Mouse (Mus musculus): Measurements from ENCODE around the gene Ssna1. TPM values are rescaled to one million over a fixed set of nuclear protein-coding genes. Genes with fewer than 3 reads are reported as not detected.

The Ssna1 gene
- polyA plus RNA-seq, 1 experiment, result 56.3 TPM

DNA sequence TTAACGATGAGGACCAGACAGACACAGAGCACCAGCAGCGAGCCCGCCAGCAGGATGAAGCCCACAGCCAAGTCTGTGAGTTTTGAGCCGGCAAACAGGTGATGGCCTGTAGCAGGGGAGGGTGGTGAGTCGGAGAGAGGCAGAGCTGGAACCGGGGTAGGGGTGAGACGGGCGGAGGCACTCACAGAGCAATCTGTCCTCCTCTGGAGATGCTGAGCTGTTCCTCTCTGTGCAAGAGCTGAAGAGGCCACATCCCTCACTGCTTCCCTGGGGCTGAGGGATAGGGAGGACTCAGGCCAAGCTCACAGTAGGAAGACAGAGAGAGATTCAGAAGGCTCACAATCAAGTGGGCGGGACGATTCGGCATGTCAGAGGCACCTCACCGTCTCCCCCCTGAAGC lies 41.2 kb downstream of the Ssna1 start:
- DNase-seq (ENCODE audit: low read depth), result no peak

DNA sequence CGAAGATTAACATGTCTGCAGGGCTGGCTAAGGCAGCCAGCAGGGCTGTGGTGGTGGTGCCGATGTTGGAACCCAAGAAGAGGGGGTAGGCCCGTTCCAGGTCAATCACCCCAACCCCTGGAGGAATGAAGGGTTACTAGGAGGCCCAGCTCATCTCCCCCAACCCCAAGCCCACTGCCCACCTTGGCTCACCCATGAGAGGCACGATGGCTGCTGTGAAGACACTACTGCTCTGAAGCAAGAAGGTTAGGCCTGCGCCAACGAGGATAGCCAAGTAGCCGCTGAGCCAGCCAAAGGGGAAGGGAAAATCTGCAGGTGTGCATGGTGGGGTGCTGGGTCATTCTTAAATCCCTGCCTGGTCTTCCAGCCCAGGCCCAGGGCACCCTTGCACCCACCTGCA lies 41.7 kb downstream of the Ssna1 start:
- no peak for DNase-seq (ENCODE audit: low read depth)

DNA sequence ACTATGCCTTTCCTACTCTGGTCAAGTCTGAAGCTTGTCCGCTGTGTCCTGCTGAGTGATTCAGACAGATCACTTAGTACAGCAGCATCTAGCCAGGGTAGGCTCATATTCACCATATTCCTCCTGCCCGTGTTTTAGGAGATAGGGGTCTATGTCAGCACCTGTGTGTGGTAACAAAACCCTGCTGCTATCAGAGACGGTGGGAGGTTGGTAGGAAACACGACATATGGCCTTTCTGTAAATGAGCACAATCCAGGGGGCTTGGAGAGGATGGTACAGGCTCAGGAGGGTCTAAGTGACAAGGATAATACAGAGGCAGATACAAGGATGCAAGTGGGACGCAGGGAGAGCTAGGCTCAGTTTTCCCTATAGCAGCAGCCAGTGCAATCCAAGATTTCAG lies 42.7 kb downstream of the Ssna1 start:
- DNase-seq (ENCODE audit: low read depth), result no peak

DNA sequence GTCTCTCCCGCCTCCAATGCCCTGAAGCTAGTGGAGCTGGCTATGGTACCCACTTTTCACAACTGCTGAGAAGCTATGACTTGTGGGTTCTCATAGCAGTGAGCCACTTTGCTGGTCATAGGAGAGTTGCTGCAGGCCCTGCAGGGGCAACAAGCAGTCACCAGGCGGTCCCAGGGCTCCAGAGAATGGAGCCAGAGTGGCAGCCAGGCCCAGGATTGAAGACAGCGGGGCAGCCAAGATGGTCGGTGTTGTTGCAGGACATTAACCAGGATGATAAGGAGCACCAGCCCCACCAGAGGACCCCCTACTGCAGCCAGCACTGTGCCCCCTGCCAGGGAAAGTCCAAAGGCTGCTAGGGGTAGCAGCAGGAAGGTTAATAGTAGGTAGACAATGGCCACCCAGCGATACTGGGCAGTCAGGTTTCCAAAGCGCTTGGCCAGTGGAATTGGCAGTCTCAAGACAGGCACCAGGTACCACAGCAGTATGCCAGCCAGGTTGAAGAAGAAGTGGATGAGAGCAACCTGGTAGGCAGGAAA lies 43.2 kb downstream of the Ssna1 start:
- no peak for DNase-seq (ENCODE audit: low read depth)

DNA sequence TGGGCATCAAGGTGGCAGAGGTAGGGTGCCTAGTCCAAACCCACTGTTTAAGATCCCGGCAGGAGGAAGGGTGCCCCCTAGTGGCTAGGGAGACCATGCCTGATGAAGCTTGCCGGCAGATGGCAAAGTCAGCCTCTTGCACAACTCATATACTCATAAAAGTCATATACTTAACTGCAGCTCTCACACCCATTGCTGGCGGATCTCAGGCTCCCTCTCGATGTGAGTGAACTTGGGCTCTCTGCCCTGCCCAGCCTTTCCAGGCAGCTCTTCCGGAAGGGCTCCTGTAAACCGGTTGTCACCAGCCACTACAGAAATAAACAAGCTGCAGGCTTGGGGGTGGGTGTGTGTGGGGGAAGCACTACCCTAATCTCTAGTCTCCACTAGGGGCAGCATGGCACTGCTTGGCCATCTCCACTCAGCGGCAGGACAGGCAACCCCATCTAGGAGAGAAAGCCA lies 43.8 kb downstream of the Ssna1 start:
- DNase-seq (ENCODE audit: low read depth), result no peak

DNA sequence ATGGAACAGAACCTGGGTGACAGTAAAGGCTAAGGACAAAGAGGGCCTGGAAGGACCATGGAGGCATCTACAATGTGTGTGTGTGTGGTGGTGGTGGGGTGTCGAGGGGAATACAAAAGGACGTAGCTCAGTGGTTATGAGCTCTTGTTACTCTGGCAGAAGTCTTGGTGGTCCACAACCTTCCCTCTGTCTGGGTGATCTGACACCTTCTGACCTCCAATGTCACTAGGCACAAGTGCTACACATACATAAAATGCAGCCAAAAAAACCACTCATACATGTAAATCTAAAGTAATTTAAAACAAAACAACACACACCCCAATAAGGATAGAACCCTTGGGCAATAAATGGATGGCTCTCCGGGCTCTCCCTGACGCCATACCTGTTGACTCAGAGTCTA lies 44.8 kb downstream of the Ssna1 start:
- no peak for DNase-seq (ENCODE audit: low read depth)

DNA sequence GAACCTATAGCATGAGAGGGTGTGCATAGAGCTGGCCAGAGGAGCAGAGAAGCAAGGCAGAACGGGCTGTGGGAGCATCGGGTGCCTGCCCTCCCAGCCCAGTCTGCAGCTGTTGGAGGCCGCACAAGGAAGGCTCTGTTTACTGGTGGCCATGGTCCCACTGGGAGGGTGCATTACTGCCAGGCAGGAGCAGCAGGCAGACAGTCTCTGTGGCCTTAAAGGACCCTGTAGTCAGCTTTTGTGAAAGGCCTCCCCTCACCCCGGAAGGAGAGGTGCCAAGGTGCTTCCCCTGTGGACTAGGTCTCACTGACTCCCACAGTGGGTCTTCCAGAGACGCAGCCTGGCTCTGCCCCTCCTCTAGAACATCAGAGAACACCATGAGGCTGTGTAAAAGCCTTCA lies 45.4 kb downstream of the Ssna1 start:
- DNase-seq (ENCODE audit: low read depth), result no peak

DNA sequence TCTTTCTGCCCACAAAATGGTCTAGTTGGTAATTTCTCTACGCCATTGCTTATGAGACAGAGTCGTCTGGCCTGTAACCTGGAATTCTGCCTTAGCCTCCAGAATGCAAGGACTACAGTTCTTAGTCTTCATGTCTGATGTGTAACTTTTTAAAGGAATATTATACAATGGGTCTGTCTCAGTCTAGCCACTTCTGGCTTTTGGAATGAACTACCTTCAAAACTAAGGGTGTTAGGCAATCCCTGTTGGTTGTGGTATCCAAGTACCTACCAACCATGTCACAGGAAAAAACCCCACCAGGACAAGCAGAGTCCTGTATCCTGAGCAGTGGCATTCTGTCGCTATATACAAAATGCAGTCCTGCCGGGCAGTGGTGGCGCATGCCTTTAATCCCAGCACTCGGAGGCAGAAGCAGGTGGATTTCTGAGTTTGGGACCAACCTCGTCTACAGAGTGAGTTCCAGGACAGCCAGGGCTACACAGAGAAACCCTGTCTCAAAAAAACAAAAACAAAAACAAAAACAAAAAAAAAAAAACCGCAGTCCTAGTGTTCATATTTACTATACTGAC lies 46.3 kb downstream of the Ssna1 start:
- no peak for DNase-seq (ENCODE audit: low read depth)

DNA sequence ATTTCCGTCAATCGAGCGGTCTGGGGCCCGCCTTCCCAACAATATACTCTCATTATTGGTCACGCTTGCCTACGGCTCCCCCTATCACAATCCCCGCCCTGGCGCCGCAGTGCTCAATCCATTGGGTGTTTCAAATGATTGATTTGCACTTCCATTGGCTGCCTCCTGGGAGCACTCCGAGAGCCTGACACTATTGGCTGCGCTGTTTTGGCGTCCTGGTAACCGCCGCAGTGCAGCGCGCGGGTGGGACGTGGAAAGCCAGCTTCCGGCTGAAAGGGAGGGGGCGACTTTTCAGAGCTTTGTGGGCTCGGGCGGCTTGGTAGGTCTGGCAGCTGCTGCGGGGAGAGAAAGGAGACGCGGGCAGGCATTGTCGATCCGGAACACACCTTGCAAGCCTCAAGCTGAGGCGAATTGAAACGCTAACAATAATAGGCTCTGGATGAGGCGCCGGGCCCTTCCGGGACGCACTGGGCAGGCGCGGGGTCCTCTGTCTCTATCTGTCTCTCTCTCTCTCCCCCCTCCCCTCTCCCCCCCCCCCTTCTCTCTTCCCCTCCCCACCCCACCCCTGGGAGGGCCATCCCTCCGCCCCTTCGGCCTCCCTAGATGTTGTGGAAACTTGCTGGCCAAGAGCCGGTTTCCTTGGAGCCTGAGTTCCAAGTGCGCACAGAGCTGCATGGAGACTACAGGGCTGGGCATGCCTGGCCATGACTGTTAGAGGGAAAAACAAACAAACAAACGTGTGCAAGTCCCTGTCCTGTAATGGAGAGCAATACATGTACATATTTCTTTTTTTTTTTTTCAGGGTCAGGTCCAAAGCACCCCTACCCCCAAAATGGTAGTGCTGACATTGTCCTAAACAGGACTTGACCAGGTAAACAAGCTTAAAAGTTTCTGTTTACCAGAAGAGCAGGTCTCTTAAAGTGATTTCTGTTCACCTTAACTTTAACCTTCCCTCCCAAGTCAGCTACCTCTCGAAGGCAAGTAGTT lies 47.2 kb downstream of the Ssna1 start:
- DNase-seq (ENCODE audit: low read depth), result peak; percentile 98

DNA sequence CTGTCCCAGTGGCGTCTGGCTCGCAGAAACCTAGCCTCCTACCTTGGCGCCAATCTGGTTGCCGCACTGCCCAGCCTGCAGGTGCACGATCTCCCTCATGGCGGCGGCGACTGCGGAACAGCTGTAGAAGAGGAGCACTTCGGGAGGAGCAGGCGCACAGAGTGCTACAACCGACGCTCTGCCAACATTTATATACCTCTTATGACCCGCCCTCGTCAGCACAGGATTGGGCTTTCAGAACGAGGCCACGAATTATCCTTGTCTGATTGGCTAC lies 47.8 kb downstream of the Ssna1 start, which contains the start of gene Tubb4b:
Gene Tubb4b, minus strand, starts transcription at position 211 of the 274 bp plus-strand sequence.
- no peak for DNase-seq (ENCODE audit: low read depth)

DNA sequence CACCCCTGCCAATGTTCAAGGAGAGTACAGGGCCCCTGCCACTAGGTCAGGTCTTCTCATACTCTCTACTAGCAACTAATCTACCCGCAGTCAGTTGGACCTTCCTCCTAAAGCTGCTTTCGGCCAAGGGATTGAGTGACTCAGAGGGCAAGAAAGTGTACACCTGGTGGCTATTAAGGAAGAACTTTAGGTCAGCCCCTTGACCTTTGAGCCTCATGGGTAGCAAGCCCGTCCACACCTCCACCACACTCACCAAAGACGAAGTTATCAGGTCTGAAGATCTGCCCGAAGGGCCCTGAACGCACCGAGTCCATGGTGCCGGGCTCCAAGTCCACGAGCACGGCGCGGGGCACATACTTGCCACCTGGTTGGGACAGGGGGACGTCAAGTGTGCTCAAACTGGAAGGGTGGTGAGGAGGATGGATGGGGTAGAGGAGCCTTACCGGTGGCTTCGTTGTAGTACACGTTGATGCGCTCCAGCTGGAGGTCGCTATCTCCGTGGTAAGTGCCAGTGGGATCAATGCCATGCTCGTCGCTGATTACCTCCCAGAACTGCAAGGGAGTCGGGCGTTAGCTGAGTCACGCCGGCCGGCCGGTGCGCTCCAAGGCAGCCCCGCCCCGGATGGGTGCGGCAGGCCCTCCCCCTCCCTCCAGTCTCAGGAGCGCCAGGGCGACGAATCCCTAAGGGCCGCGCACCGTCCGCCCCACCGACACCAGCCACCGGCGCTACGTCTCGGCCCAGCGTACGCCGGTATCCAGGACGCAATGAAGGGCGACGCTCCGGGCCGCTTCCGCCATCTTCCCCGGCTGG lies 48.4 kb downstream of the Ssna1 start:
- no peak for DNase-seq (ENCODE audit: low read depth)

DNA sequence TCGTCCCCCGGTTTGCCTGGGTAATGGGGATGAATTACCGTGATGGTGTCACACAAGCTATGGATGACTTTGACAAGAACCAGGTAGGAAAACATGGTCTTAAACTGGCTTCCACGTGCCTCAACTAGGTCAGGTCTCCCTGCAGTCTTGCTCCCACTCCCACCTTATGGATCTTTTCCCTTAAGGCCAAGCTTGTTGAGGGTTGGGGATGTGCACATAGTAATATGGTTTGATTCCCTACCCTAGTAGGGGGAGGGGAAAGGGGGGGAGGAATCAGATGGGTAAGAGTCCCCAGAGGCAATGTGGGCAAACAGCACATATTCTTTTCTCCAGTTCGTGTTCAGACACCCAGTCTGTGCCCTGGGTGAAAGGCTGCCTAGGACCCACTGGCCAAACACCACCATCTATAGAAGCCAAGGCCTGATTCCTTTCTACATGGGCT lies 50.9 kb downstream of the Ssna1 start:
- DNase-seq (ENCODE audit: low read depth), result no peak

Other genes starting within 250 kb of the Ssna1 start
- 272 and 279 TPM in 2 replicates for gene Nsmf, start 218.1 kb downstream of the Ssna1 start, polyA plus RNA-seq (2012; rRNA removed)
- gene Entpd8, start 192.1 kb downstream of the Ssna1 start, polyA plus RNA-seq (2012; rRNA removed), result 1.8 and 2.3 TPM in 2 replicates
- gene Noxa1, start 177.3 kb downstream of the Ssna1 start, polyA plus RNA-seq (2012; rRNA removed), result 0.30 and 0.34 TPM in 2 replicates
- gene Nrarp, start 91.7 kb downstream of the Ssna1 start, polyA plus RNA-seq (2012; rRNA removed), result 16.6 and 20.4 TPM in 2 replicates
- 41.2 and 42.5 TPM in 2 replicates for gene Tor4a, start 75.6 kb downstream of the Ssna1 start, polyA plus RNA-seq (2012; rRNA removed)
- 57.5 and 77.6 TPM in 2 replicates for gene Nelfb, start 60.9 kb downstream of the Ssna1 start, polyA plus RNA-seq (2012; rRNA removed)
- gene Stpg3, start 57.8 kb downstream of the Ssna1 start, polyA plus RNA-seq (2012; rRNA removed), result 0.74 and 0.93 TPM in 2 replicates
- 1.8 and 3.4 TPM in 2 replicates for gene Fam166a, start 53.7 kb downstream of the Ssna1 start, polyA plus RNA-seq (2012; rRNA removed)
- gene Tubb4b, start 47.7 kb downstream of the Ssna1 start, polyA plus RNA-seq (2012; rRNA removed), result 468 and 584 TPM in 2 replicates
- gene Slc34a3, start 38.1 kb downstream of the Ssna1 start, polyA plus RNA-seq (2012; rRNA removed), result not detected in 2 replicates
- 0.04 and 0.09 TPM in 2 replicates for gene Rnf224, start 35.7 kb downstream of the Ssna1 start, polyA plus RNA-seq (2012; rRNA removed)
- gene Rnf208, start 30.2 kb downstream of the Ssna1 start, polyA plus RNA-seq (2012; rRNA removed), result 9.0 and 13.9 TPM in 2 replicates
- 0.19 and 0.59 TPM in 2 replicates for gene Cysrt1, start 30.0 kb downstream of the Ssna1 start, polyA plus RNA-seq (2012; rRNA removed)
- gene AL732309.1, start 25.6 kb downstream of the Ssna1 start, polyA plus RNA-seq (2012; rRNA removed), result 23.2 and 23.7 TPM in 2 replicates
- gene Tmem203, start 17.0 kb downstream of the Ssna1 start, polyA plus RNA-seq (2012; rRNA removed), result 63.3 and 66.2 TPM in 2 replicates
- gene Tprn, start 9.8 kb downstream of the Ssna1 start, polyA plus RNA-seq (2012; rRNA removed), result 11.4 and 20.5 TPM in 2 replicates
- gene Anapc2, start within 50 bp of the Ssna1 start, polyA plus RNA-seq (2012; rRNA removed), result 119 and 122 TPM in 2 replicates
- 1.4 and 2.0 TPM in 2 replicates for gene Tmem210, start 15.7 kb upstream of the Ssna1 start, polyA plus RNA-seq (2012; rRNA removed)
- gene Lrrc26, start 17.5 kb upstream of the Ssna1 start, polyA plus RNA-seq (2012; rRNA removed), result 5.1 and 7.0 TPM in 2 replicates
- 0.12 and 0.15 TPM in 2 replicates for gene Grin1, start 46.7 kb upstream of the Ssna1 start, polyA plus RNA-seq (2012; rRNA removed)
- gene Man1b1, start 59.9 kb upstream of the Ssna1 start, polyA plus RNA-seq (2012; rRNA removed), result 11.2 and 25.1 TPM in 2 replicates
- gene Dpp7, start 83.9 kb upstream of the Ssna1 start, polyA plus RNA-seq (2012; rRNA removed), result 18.1 and 28.0 TPM in 2 replicates
- 38.0 and 38.6 TPM in 2 replicates for gene Uap1l1, start 93.2 kb upstream of the Ssna1 start, polyA plus RNA-seq (2012; rRNA removed)
- 3.0 and 4.3 TPM in 2 replicates for gene Sapcd2, start 99.9 kb upstream of the Ssna1 start, polyA plus RNA-seq (2012; rRNA removed)
- gene Entpd2, start 123.4 kb upstream of the Ssna1 start, polyA plus RNA-seq (2012; rRNA removed), result 64.7 and 75.2 TPM in 2 replicates
- gene Npdc1, start 126.9 kb upstream of the Ssna1 start, polyA plus RNA-seq (2012; rRNA removed), result 140 and 154 TPM in 2 replicates
- 0.47 and 0.57 TPM in 2 replicates for gene Fut7, start 150.8 kb upstream of the Ssna1 start, polyA plus RNA-seq (2012; rRNA removed)
- 187 and 437 TPM in 2 replicates for gene Abca2, start 156.3 kb upstream of the Ssna1 start, polyA plus RNA-seq (2012; rRNA removed)
- gene Clic3, start 184.4 kb upstream of the Ssna1 start, polyA plus RNA-seq (2012; rRNA removed), result 103 and 188 TPM in 2 replicates
- gene Paxx, start 188.7 kb upstream of the Ssna1 start, polyA plus RNA-seq (2012; rRNA removed), result 124 and 139 TPM in 2 replicates
- gene Ptgds, start 197.6 kb upstream of the Ssna1 start, polyA plus RNA-seq (2012; rRNA removed), result 1,300 and 1,863 TPM in 2 replicates
- 234 and 311 TPM in 2 replicates for gene Lcn12, start 221.5 kb upstream of the Ssna1 start, polyA plus RNA-seq (2012; rRNA removed)
- 19.2 and 54.8 TPM in 2 replicates for gene Fbxw5, start 228.3 kb upstream of the Ssna1 start, polyA plus RNA-seq (2012; rRNA removed)
- 15.1 and 15.8 TPM in 2 replicates for gene C8g, start 229.3 kb upstream of the Ssna1 start, polyA plus RNA-seq (2012; rRNA removed)